Mouse (Mus musculus): Measurements from ENCODE around the gene Ppip5k1. TPM values are rescaled to one million over a fixed set of nuclear protein-coding genes. Genes with fewer than 3 reads are reported as not detected.

The Ppip5k1 gene
- polyA plus RNA-seq, 1 experiment from 2014 or later, result 22.4 TPM

DNA sequence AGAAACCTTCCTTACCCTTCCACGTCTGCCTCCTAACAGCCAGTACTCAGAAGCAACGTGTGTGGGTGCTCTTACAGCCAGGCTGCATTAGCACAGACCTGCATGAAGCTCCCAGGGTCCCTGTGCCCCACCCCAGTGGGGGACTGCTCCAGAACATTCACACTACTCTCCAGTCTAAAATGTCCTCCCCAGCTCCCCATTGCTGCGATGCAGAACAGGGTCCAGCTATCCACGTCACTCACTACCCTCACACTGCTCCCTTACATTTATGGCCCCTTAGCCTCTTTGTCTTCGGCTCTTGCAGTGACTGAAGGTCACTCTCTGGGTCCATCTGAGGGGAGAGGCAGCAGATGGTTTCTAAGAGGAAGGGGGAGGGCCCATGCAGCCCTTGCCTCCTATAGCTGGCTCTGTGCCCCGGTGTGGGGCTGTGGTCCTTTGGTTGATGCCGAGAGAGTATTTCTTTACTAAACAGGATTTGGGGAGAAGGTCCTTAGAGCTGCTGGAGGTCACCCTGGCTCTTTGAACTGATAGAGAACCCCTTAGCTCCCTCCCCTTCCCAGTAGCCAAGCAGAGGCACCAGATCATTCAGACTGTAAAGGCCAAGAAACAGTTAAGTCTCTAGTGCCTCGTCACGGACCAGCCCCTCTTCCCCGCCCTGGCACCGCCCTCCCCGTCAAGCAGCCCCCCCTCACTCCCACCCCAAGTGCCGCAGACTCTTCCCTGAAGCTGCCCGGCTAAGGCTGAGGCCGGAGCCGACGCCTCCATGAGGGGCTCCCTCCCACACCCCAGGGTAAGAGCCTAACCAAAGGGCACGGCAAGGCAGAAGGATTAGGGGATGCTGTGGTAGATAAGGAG lies 60.2 kb downstream of the Ppip5k1 start:
- peak overlapping the region; percentile 76 for H3K27ac ChIP-seq (ENCODE audit: low read length)
- peak overlapping the region; percentile 53 for H3K4me3 ChIP-seq (replicated peaks; ENCODE audit: low read length)
- peak; percentile 85 for ATAC-seq
- H3K9me3 ChIP-seq (ENCODE audit: control insufficient read depth, low read length), result no peaks in the 10 kb centered on the region
- H3K9ac ChIP-seq (replicated peaks; ENCODE audit: low read depth, low read length), result peak overlapping the region; percentile 55
- H3K27me3 ChIP-seq (replicated peaks; ENCODE audit: control insufficient read depth, insufficient read depth, low read length), result no peaks in the 10 kb centered on the region
- peak overlapping the region; percentile 66 for H3K4me2 ChIP-seq (ENCODE audit: low read length)
- H3K4me1 ChIP-seq (replicated peaks; ENCODE audit: control insufficient read depth, insufficient read depth, low read length), result peaks cover 39% of the 10 kb centered on the region
- peaks cover 2% of the 10 kb centered on the region; the same call in 1 of the 2 replicates for H3K36me3 ChIP-seq (ENCODE audit: control insufficient read depth, insufficient read depth)
- 2% methylated on average over 18 of the region's 18 CpGs for WGBS

DNA sequence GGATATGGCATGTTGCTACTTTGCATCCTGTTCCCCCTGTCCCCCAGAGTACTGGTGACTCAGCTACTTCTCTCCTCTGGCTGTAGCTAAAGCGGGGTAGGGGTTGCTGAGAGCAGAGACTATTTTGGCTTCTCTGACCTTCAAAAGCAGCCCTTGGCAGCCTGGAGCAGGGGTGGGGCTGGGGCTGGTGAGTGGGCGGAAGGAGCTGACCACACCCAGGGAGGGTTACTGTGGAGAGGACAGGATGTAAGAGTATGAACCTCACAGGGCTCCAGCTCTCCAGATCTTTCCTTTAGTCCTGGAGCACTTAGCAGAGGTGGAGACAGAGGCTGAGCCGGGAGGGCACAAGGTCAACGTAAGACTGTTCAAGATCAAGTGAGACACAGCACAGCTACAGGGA lies 61.0 kb downstream of the Ppip5k1 start:
- Histone ChIP-seq H3K4me3 (replicated peaks; ENCODE audit: low read length) (no peak overlapping the region), H3K36me3 (ENCODE audit: control insufficient read depth, insufficient read depth) (peaks cover under 1% of the 10 kb centered on the region; the same call in 1 of the 2 replicates), H3K27me3 (replicated peaks; ENCODE audit: control insufficient read depth, insufficient read depth, low read length) (no peaks in the 10 kb centered on the region), H3K9me3 (ENCODE audit: control insufficient read depth, low read length) (no peaks in the 10 kb centered on the region), H3K27ac (ENCODE audit: low read length) (no peak overlapping the region), H3K4me2 (ENCODE audit: low read length) (peak overlapping the region; percentile 66), H3K4me1 (replicated peaks; ENCODE audit: control insufficient read depth, insufficient read depth, low read length) (peaks cover 42% of the 10 kb centered on the region), H3K9ac (replicated peaks; ENCODE audit: low read depth, low read length) (no peak overlapping the region)
- no peak for ATAC-seq
- WGBS, result 56% methylated on average over 4 of the region's 4 CpGs

DNA sequence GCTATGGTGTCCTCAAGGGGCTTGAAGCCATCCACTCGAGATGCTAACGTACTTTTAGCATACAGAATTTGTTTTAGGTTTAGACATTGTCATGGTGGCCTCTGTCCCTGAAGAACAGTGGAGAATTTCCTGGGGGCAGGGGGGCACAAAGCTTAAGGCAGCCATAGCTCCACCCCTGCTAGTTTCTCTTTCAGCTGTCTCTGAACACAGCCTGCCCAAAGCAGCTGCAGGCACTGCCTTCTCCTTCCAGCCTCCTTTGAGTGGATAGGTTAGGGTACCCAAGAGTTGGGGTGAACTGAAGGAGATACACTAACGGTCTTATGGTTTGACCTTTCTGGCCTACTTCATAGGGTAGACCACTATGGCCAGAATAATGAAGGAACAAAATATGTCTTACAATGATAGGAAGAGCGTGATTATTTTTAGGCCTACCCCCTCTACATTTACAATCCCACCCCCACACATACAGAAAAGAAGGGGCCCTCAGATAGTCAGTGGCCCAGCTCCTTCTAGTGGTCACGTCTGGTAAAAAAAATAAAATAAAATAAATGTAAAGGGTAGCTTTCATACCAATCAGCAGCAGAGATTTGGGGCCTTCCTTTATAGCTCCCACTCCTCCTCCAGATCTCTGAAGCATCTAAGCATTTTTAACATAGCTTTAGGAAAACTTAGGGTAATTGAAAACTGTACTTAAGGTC lies 62.7 kb downstream of the Ppip5k1 start:
- Histone ChIP-seq H3K4me3 (replicated peaks; ENCODE audit: low read length) (no peak overlapping the region), H3K4me1 (replicated peaks; ENCODE audit: control insufficient read depth, insufficient read depth, low read length) (peaks cover 49% of the 10 kb centered on the region), H3K27ac (ENCODE audit: low read length) (no peak overlapping the region), H3K9me3 (ENCODE audit: control insufficient read depth, low read length) (no peaks in the 10 kb centered on the region), H3K4me2 (ENCODE audit: low read length) (no peak overlapping the region), H3K9ac (replicated peaks; ENCODE audit: low read depth, low read length) (0 out of 2 replicates have a peak overlapping the region, but pooled peaks have one; percentile 16), H3K27me3 (replicated peaks; ENCODE audit: control insufficient read depth, insufficient read depth, low read length) (no peaks in the 10 kb centered on the region), H3K36me3 (ENCODE audit: control insufficient read depth, insufficient read depth) (no peaks in the 10 kb centered on the region)
- no peak for ATAC-seq
- WGBS, result 70% methylated on average over 5 of the region's 5 CpGs

DNA sequence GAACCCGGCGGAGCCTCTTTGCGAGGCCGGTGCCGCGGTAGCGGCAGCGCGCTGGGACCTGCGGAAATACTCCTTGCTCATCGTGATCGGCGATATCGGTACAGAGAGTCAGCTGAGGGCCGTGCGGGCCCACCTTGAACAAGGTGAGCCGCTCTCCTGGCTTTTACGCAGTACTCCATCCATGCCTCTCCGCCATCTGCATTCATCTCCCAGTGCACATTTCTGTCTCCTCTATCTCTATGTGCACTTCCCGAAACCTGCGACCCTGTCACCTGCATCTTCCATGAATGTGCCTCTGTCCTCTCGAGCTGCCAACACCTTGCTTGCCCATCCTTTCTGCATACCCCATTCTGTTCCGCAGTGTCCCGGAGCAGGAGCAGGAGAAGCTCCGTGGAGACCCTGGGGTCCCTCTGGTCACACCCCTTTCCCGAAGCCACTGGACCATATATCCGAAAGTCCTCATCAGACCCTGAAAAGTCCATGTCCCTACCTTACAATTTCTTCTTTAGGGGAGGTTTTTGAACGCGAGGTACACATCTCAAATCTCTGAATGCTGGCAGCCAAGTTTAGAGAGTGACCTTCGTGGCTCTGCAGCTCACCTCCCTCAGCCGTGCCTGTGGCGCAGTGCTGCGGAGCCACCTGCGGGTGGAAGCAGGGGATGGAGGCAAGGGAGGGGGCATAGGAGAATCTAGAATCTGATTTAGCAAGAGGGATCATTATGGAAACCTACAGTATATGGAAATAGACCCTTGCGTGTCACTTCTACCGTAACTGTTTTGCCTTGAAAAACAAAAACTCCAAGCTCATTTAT lies 65.3 kb downstream of the Ppip5k1 start:
- H3K9me3 ChIP-seq (ENCODE audit: control insufficient read depth, low read length), result no peaks in the 10 kb centered on the region
- H3K36me3 ChIP-seq (ENCODE audit: control insufficient read depth, insufficient read depth), result no peaks in the 10 kb centered on the region
- 3% methylated on average over 36 of the region's 36 CpGs for WGBS
- peak; percentile 57 for ATAC-seq
- H3K4me2 ChIP-seq (ENCODE audit: low read length), result peak overlapping the region; percentile 92
- H3K27me3 ChIP-seq (replicated peaks; ENCODE audit: control insufficient read depth, insufficient read depth, low read length), result no peaks in the 10 kb centered on the region
- peaks cover 33% of the 10 kb centered on the region for H3K4me1 ChIP-seq (replicated peaks; ENCODE audit: control insufficient read depth, insufficient read depth, low read length)
- H3K4me3 ChIP-seq (replicated peaks; ENCODE audit: low read length), result peak overlapping the region; percentile 75
- H3K27ac ChIP-seq (ENCODE audit: low read length), result peak overlapping the region; percentile 51
- H3K9ac ChIP-seq (replicated peaks; ENCODE audit: low read depth, low read length), result peak overlapping the region; percentile 71

DNA sequence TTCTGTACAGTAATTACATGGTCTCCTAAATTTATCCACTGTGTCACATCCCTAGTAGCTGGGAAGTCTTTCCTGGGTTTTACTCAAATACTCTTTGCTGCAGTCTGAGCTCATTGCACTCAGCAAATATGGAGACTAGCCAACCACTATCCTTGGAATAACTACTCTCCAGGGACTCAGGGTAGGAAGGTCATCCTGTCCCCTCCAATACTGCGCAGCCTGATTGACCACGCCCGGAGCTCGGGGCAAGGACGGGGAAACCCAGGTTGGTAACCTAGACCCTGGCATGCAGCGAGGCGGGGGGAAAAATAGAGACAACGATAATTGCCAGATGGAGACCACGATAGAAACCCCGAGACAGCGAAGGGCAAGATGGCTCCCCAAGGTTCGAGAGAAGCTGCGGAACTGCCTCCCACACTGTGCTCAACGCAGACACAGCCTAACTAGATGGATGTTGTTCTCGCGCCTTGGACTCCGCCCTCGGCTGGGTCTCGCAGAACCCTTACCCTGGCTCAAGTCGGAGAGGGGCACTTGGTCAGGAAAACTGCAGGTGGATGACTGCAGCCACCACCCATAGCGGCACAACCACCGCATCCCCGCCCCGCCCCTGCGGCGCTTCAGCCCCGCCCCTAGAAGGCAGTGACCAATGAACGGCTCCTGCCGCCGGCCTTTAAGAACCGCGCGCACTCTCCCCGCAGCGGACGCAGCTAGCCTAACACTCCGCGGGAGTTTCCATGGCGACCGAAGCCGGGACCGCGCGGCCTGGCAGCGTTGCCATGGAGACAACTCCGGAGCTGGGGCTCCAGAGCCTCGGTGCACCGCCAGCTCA lies 66.1 kb downstream of the Ppip5k1 start, which contains the start of gene Map1a:
TSS of gene Map1a (plus strand) at position 700 of the 829 bp plus-strand sequence.
- no peaks in the 10 kb centered on the region for H3K9me3 ChIP-seq (ENCODE audit: control insufficient read depth, low read length)
- H3K4me2 ChIP-seq (ENCODE audit: low read length), result peak within 1 kb of the TSS; percentile 92
- H3K4me1 ChIP-seq (replicated peaks; ENCODE audit: control insufficient read depth, insufficient read depth, low read length), result peaks cover 25% of the 10 kb centered on the region
- no peaks in the 10 kb centered on the region for H3K27me3 ChIP-seq (replicated peaks; ENCODE audit: control insufficient read depth, insufficient read depth, low read length)
- ATAC-seq, result peak; percentile 98
- WGBS, result under 1% methylated on average over 48 of the region's 48 CpGs
- H3K36me3 ChIP-seq (ENCODE audit: control insufficient read depth, insufficient read depth), result no peaks in the 10 kb centered on the region
- H3K27ac ChIP-seq (ENCODE audit: low read length), result peak within 1 kb of the TSS; percentile 81
- peak within 1 kb of the TSS; percentile 71 for H3K9ac ChIP-seq (replicated peaks; ENCODE audit: low read depth, low read length)
- peak within 1 kb of the TSS; percentile 75 for H3K4me3 ChIP-seq (replicated peaks; ENCODE audit: low read length)

DNA sequence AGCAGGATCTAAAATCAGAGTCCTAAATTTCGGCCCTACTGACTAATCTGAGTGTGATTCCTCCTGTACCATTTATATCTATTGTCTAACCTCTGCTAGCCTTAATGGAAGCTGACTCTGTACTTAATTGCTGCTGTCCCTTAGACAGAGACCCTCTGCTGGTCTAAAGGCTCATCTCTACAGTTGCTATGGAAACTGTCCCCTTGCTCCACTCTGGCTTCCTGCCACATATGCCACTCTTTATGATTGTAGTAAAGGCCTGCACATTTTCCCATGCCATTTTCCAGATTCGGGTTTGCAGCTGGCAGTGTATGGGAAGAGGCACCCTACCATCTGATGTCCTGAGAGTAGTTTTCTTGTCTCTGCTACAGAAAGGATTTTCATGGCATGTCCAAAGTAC lies 67.3 kb downstream of the Ppip5k1 start:
- Histone ChIP-seq H3K36me3 (ENCODE audit: control insufficient read depth, insufficient read depth) (no peaks in the 10 kb centered on the region), H3K4me1 (replicated peaks; ENCODE audit: control insufficient read depth, insufficient read depth, low read length) (peaks cover 23% of the 10 kb centered on the region), H3K27me3 (replicated peaks; ENCODE audit: control insufficient read depth, insufficient read depth, low read length) (no peaks in the 10 kb centered on the region), H3K4me2 (ENCODE audit: low read length) (no peak overlapping the region), H3K4me3 (replicated peaks; ENCODE audit: low read length) (no peak overlapping the region), H3K9me3 (ENCODE audit: control insufficient read depth, low read length) (no peaks in the 10 kb centered on the region), H3K27ac (ENCODE audit: low read length) (peak overlapping the region; percentile 33; the same call in 1 of the 2 replicates), H3K9ac (replicated peaks; ENCODE audit: low read depth, low read length) (no peak overlapping the region)
- ATAC-seq, result no peak
- 31% methylated on average over 2 of the region's 2 CpGs for WGBS

DNA sequence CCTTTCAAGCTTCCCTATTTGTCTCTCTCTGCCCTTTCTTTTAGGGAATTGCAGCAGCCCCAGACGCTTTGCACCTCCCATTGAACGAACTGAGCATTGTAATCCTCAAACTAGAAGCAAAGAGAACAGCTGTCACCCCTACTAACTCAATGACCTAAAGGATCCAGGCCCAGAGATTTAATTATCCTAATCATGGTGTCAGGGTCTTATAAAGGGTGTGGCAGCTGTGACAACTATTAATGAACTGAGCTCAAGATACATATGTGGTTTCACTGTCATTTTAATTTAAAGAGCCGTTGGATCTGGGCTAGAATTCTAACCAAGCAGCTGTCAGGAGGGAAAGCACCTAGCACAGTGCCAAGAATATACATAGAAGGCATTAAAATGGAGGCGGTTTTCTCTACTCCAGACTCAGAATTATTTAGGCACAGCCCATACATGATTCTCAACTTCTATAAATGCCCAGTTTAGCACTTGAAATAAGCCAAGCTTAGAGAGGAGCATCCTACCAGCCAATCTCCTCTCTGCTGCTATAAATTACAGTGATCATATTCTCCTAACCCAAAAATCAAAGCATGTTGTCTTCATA lies 83.2 kb downstream of the Ppip5k1 start:
- Histone ChIP-seq H3K27ac (ENCODE audit: low read length) (peak overlapping the region; percentile 86), H3K9me3 (ENCODE audit: control insufficient read depth, low read length) (no peaks in the 10 kb centered on the region), H3K4me2 (ENCODE audit: low read length) (peak overlapping the region; percentile 57), H3K36me3 (ENCODE audit: control insufficient read depth, insufficient read depth) (no peaks in the 10 kb centered on the region), H3K27me3 (replicated peaks; ENCODE audit: control insufficient read depth, insufficient read depth, low read length) (no peaks in the 10 kb centered on the region), H3K4me1 (replicated peaks; ENCODE audit: control insufficient read depth, insufficient read depth, low read length) (peaks cover 32% of the 10 kb centered on the region), H3K9ac (replicated peaks; ENCODE audit: low read depth, low read length) (peak overlapping the region; percentile 33), H3K4me3 (replicated peaks; ENCODE audit: low read length) (peak overlapping the region; percentile 86)
- ATAC-seq, result peak; percentile 24
- WGBS, result 5% methylated on average over 4 of the region's 4 CpGs

DNA sequence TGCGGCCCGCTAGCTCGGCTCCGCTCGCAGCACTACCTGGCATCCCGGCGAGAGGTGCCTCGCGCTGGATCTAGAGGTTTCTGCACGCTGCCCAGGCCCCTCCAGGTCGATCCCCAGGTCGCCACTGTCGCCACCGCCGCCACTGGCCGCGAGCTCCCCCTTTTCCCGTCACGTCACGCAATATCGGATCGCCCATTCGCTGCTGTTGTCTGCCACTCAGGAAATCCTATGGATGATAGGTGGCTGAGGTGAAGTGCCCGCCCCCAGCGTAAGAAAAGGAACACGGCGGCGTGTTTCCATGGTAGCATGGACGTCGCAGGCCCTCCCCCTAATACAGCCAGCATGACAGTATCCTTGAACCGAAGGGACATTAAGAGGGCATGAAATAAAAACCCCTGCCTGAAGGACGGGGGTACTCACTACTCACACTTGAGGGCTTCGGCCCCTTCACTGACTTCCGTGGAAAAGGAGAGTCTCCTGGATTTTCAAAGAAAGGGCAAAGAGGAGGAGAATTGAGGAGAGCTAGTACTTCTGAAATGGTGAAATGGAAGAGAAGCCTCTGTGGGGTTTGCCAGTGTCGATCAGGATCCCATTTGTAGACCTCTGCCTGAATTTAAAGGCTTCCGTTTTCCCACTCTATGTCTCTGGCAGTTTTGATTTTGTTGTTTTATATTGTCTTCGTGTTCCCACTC lies 83.8 kb downstream of the Ppip5k1 start, which contains the start of gene Trp53bp1:
TSS of gene Trp53bp1 (minus strand) at position 172 of the 692 bp plus-strand sequence.
- no peaks in the 10 kb centered on the region for H3K36me3 ChIP-seq (ENCODE audit: control insufficient read depth, insufficient read depth)
- peak within 1 kb of the TSS; percentile 60 for H3K4me2 ChIP-seq (ENCODE audit: low read length)
- H3K9me3 ChIP-seq (ENCODE audit: control insufficient read depth, low read length), result no peaks in the 10 kb centered on the region
- peak within 1 kb of the TSS; percentile 91 for H3K9ac ChIP-seq (replicated peaks; ENCODE audit: low read depth, low read length)
- H3K27ac ChIP-seq (ENCODE audit: low read length), result peak within 1 kb of the TSS; percentile 92
- peak; percentile 100 for ATAC-seq
- under 1% methylated on average over 37 of the region's 37 CpGs for WGBS
- peak within 1 kb of the TSS; percentile 86 for H3K4me3 ChIP-seq (replicated peaks; ENCODE audit: low read length)
- H3K27me3 ChIP-seq (replicated peaks; ENCODE audit: control insufficient read depth, insufficient read depth, low read length), result no peaks in the 10 kb centered on the region
- peaks cover 32% of the 10 kb centered on the region for H3K4me1 ChIP-seq (replicated peaks; ENCODE audit: control insufficient read depth, insufficient read depth, low read length)

Measured in forebrain, embryonic 16.5 days (tissue).